Mouse (Mus musculus) G1E (cell line): ENCODE results near the gene Nat8f5.

Experiments
- CTCF ChIP-seq: IDR thresholded peaks from 2 replicates; pipeline ENCODE4 v1.5.1; 2012; ENCODE audit warnings: low read depth, low read length, inconsistent platforms, mixed read lengths
- TAL1 ChIP-seq: conservative IDR thresholded peaks from 2 replicates; pipeline ENCODE4 v1.6.1; 2012; ENCODE audit warnings: low read depth, low read length, inconsistent platforms, mixed read lengths

DNA sequence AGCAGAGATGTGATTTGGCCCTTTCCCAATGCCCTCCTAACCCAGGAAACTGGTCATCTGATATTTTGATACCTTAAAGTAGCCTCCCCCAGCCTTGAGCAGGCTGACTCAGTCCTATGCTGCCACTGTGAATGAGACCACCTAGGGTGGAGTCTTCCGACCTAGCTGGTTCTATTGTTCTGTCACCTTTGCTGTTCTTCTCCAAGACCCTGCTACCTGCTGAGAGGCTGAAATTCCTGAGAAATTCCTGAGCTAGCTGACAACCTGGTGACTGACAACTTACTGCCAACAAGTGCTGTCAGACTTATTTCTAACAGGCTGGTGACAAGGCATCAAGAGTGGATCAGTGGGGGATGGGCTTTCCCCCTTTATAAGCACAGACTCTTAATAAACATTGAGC lies 2.4 kb downstream of the Nat8f5 start:
- TF ChIP-seq CTCF (no peak), TAL1 (no peak)
